Mouse (Mus musculus): ENCODE results near the gene Calhm3.

The Calhm3 gene
- long read RNA-seq, experiment 1, result 0 reads
- long read RNA-seq, experiment 2, result 0 reads

- intact Hi-C loops (cut with DNase I), result no loop called here
These were observed at the start of gene Calhm3 for GRCm38 (mm10) chr19:47157664-47158063. Calhm3 (minus strand) TSS chr19:47157764.

- intact Hi-C loops (cut with DNase I), result no loop called here
These were observed 48.6 kb upstream of the Calhm3 start for GRCm38 (mm10) chr19:47206126-47206525.

- intact Hi-C loops (cut with DNase I), result no loop called here
These were observed 47.1 kb upstream of the Calhm3 start for GRCm38 (mm10) chr19:47204653-47205052.

- intact Hi-C loops (cut with DNase I), result no loop called here
These were observed 45.5 kb upstream of the Calhm3 start for GRCm38 (mm10) chr19:47203042-47203441.

- intact Hi-C loops (cut with DNase I), result no loop called here
These were observed 44.9 kb upstream of the Calhm3 start for GRCm38 (mm10) chr19:47202429-47202828.

- intact Hi-C loops (cut with DNase I), result no loop called here
These were observed 44.4 kb upstream of the Calhm3 start for GRCm38 (mm10) chr19:47201972-47202371.

GRCm38 (mm10) chr19:47198671-47199350 is 41.2 kb upstream of the Calhm3 start:
- intact Hi-C loops (cut with DNase I), result no loop called here

- intact Hi-C loops (cut with DNase I), result no loop called here
These were observed 34.6 kb upstream of the Calhm3 start for GRCm38 (mm10) chr19:47192158-47192557.

- intact Hi-C loops (cut with DNase I), result no loop called here
These were observed 31.1 kb upstream of the Calhm3 start for GRCm38 (mm10) chr19:47188515-47189128.

- intact Hi-C loops (cut with DNase I), result no loop called here
These were observed 29.1 kb upstream of the Calhm3 start for GRCm38 (mm10) chr19:47186514-47187275.

GRCm38 (mm10) chr19:47184736-47185135 is 27.2 kb upstream of the Calhm3 start:
- intact Hi-C loops (cut with DNase I), result no loop called here

GRCm38 (mm10) chr19:47184221-47184620 is 26.7 kb upstream of the Calhm3 start:
- intact Hi-C loops (cut with DNase I), result no loop called here

GRCm38 (mm10) chr19:47180011-47180410 is 22.4 kb upstream of the Calhm3 start:
- intact Hi-C loops (cut with DNase I), result no loop called here

- intact Hi-C loops (cut with DNase I), result no loop called here
These were observed 21.8 kb upstream of the Calhm3 start for GRCm38 (mm10) chr19:47179272-47179809.

- intact Hi-C loops (cut with DNase I), result no loop called here
These were observed 21.1 kb upstream of the Calhm3 start, which contains the start of gene Neurl1a for GRCm38 (mm10) chr19:47178431-47179271. Neurl1a (plus strand) TSS chr19:47178820.

GRCm38 (mm10) chr19:47178001-47178400 is 20.4 kb upstream of the Calhm3 start:
- intact Hi-C loops (cut with DNase I), result no loop called here

GRCm38 (mm10) chr19:47176916-47177505 is 19.4 kb upstream of the Calhm3 start:
- intact Hi-C loops (cut with DNase I), result no loop called here

- intact Hi-C loops (cut with DNase I), result loop anchor here (2.0 kb wide), 1 partner anchor 163 kb away; no protein-coding TSS in a partner anchor
These were observed 17.9 kb upstream of the Calhm3 start for GRCm38 (mm10) chr19:47175472-47175871.

- intact Hi-C loops (cut with DNase I), result loop anchor here (2.0 kb wide), 1 partner anchor 164 kb away; no protein-coding TSS in a partner anchor
These were observed 17.0 kb upstream of the Calhm3 start for GRCm38 (mm10) chr19:47174515-47174914.

GRCm38 (mm10) chr19:47168793-47169412 is 11.3 kb upstream of the Calhm3 start:
- intact Hi-C loops (cut with DNase I), result loop anchor here (1.0 to 5.0 kb wide), 2 partner anchors 49 to 102 kb away; partner anchors contain the start of gene Taf5
